Mouse (Mus musculus) gonadal fat pad, adult 2 months (tissue): Measurements from ENCODE around the gene Cryba4. TPM values are rescaled to one million over a fixed set of nuclear protein-coding genes. Genes with fewer than 3 reads are reported as not detected.

Source experiments
- DNase-seq: peaks from one replicate; pipeline ENCODE4 v3.0.0-alpha.2; 2012; ENCODE audit warnings: low read depth
- polyA plus RNA-seq: library from polyadenylated mRNA; depleted of rRNA; stranded (reverse); fragments of >200 nt; gene quantifications from 2 replicates; pipeline ENCODE4 v1.2.3, GENCODE M21; 2012

The Cryba4 gene
- polyA plus RNA-seq, 1 experiment = 372 TPM

GRCm38 (mm10) chr5:112286608-112286983 is 34.3 kb upstream of the Cryba4 start:
- no peak for DNase-seq

DNA sequence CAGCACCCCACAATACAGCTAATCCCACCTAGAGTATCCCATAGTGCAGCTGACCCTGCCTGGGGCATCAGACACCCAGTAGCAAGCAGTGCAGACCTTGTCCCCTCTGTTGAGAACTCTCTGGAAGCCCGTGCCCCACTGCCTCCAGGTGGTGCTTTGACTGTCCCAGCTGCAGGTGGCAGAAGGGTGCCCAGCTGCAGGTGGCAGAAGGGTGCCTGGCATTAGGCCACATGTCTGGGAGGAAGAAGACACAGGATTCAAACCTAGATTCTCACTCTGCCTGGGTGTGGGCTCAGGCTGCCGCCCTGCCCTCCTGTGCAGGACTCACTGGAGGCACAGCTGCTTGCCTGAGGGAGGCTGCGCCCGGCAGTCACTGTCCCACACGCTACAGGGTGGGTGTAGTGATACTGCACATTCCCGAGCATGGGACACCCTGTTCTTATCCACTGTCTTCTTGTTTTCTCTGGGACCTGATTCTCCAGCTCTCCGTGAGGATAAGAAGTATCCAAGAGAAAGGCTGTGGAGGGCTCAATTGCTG is 33.3 kb upstream of the Cryba4 start:
- no peak for DNase-seq

- no peak for DNase-seq
These were observed 31.9 kb upstream of the Cryba4 start for GRCm38 (mm10) chr5:112284203-112284582.

DNA sequence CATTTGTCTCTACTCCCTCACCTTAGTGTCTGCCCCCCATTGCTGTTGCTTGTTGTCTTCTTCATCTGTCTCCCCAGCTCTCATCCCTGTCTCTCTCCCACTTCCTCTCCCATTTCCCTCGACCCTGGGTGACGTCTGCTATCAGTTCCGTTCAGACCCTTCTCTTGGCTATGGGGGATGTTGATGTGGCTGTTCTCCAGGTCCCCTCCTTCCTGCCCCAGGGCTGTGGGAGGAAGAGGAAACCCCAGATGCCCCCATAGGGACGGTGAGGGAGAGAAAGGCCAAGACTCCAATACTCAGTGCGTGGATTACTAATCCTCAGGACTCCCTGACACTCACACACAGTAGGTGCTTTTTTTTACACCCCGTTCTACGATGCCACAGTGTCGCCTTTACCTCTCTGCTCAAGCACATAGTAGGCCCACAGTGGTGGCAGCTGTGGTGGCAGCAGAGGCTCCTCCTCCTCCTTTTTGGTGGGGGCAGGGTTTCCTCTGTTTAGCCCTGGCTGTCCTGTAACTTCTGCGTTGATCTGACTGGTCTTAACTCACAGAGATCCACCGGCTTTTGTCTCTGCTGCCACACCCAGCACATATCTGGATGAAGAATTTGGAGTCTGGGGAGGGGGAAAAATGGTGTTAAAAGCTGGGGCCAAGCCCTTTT is 31.4 kb upstream of the Cryba4 start:
- DNase-seq = no peak

DNA sequence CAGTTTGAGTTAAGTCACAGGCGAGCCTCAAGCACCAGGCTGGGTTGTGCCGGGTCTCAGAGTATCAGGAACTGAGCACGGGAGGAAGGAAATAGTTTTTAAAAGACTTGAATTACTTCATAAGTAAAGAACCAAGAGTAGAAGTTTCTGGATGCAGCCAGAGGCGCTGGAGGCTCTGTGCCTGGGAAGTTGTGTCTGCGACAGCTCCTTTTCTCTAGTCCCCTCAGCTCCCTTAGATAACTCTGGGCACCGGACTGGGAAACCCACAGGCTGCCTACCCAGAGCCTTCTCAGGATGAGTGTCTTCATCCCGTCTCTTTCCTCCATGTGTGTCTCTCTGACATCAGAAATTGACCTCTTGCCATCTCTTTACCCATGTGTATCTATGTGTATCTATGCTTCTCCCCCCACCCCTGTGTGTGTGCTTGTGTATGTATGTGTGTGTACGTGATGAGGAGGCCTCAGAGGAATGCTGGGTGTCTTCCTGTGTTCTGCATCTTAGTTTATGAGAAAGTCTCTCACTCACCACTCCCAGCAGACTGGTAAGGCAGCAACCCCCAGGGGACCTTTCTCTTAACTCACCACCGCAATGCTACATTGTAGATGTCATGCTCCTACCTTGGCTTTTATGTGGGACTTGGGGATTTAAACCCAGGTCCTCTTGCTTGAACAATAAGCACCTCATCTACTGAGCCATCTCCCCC is 30.6 kb upstream of the Cryba4 start:
- no peak for DNase-seq

GRCm38 (mm10) chr5:112282123-112282779 is 29.9 kb upstream of the Cryba4 start:
- DNase-seq = no peak

DNA sequence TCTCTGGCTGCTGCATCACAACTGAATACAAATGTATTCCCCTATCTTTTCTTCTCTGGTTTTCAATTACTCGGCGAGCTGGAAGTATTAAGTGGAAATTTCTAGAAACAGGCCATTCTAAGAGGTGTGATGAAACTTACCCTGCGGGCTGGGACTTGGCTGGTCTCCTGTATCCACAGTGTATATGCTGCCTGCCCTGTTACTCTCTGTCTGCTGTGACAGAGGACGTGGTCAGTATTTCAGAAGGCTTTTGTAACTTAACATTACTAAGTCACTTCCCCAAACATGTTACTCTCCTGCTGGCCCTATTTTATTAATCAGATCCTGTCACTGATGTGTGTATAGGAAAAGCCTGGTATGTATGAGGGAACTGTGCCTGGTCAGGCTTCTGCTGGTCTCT is 29.4 kb upstream of the Cryba4 start:
- no peak for DNase-seq

DNA sequence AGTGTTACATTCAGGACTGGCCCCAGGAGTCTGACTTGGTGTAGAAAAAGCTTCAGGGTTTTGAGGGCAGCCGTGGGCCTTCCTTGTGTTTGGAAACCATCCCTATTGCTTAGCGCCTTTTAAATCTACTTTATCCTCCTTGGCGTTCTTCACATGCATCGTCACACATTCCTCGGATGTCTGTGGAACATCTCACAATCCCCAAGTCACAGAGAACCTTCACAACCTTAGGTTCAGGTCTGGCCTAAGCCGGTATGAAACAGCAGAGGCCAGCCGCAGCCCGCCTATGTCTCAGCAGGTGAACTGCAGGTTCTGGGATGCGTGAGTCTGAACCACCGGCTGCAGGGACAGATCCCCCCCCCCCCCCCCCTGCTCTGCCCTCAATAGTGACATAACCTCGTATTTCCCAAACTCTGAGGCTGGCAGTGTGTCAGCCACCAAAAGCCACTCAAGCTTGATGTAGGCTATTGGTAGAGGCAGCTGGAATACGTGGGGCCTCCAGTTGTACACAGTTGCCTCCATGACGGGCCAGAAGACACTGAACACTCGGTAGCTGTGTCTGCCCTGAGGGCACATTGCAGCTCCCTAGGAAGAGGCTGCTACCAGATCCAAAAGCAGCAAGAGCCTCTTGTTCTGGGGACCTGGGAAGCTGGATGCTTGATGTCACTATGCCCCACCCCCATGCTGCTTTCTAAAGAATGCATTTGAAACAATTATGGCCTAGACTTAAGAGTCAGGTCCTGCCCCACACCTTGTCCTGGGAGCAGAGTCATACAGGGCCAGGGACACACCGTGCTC is 28.7 kb upstream of the Cryba4 start:
- no peak for DNase-seq

- no peak for DNase-seq
These were observed 27.8 kb upstream of the Cryba4 start for GRCm38 (mm10) chr5:112280151-112280550.

DNA sequence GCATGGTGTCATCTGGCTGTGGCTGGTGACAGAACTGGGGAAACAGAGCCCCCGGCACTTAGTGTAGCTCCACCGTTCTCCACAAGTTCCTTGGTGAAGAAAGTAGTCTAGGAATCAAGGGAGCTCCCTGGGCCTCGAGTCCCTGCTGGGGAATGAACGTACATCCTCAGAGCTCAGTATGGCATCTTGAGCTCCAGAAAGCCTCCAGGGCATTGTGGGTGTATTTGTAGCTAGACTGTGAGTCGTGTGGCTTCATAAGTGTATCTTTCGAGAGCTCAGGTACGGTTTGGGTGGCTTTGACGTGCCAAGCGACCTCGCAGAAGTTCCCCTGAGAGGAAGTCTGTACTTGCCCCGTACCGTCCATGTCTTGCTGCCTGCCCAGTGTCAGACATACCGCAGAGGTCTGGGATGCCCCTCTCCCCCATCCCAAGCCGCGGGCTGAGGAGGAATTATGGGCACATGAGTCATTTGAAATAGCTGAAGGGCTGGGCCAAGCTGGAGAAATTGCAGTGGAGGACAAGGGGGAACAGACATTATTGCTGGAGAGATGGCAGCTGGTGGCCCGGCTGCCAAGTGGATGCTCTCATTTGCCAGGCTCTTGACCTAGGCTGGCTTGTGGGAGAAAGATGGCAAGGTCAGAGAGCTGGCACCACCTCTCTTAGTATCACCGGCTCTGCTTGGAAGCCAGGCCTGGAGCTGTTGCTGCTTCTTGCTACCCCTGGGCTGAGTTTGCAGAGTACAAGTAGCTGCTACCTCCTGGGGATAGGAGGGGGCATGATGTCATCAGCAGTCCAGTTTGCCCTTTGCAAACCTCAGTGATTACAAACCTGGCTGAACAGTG is 27.1 kb upstream of the Cryba4 start:
- no peak for DNase-seq

- DNase-seq = no peak
These were observed 25.7 kb upstream of the Cryba4 start for GRCm38 (mm10) chr5:112277906-112278470.

DNA sequence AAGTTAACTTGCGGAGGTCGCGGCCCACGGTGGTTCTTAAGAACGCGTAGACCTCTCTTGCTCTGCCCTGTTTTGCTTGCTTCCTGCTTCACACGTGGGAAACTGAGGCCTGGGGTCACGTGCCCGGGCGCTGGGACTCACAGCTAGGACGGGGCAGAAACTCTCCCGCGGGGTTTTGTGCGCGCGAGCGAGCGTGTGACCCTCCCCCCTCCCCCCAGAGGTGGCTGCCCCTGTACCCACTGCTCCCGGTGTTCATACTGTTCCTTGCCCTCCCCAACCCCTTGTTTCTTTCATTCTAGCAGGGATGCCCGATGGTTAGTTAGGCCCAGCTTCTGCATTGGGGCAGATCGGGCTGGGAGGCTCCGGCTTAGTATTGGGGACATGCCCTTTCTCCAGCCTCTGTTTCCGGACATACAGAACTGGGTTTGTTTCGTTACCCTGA is 24.6 kb upstream of the Cryba4 start:
- DNase-seq = no peak

DNA sequence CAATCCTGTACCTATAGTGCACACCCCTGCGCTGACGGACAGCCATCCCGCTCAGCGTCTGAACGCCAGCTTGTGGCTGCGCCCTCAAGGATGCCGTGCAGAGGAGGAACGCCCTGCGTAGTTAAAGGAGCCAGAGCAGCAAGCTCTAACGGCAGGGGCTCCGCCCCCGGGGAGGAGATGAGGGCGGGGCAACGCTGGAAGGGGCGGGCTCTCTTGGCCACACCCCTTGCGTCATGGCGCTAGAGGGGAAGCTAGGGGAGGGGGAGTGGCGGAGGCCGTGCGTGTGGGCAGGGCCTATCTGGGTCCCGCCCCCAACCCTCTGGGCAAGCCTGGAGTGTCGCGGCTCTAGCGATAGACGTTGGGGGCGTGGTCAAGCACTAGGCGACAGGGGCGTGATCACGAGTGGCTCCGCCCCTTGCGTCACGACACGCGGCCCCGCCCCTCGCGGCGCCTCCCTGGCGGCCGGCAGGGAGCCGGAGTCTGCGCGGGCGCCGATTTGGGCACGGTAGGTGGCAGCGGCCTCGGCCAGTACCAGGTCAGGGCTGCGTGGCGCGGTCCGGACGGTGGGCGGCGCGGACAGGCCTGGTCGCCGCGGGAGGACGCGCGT is 24.1 kb upstream of the Cryba4 start, which contains the start of gene Tpst2:
Gene Tpst2, plus strand, starts transcription at position 425 of the 607 bp plus-strand sequence.
- peak; percentile 55 for DNase-seq

- no peak for DNase-seq
These were observed 22.9 kb upstream of the Cryba4 start for GRCm38 (mm10) chr5:112275021-112275804.

DNA sequence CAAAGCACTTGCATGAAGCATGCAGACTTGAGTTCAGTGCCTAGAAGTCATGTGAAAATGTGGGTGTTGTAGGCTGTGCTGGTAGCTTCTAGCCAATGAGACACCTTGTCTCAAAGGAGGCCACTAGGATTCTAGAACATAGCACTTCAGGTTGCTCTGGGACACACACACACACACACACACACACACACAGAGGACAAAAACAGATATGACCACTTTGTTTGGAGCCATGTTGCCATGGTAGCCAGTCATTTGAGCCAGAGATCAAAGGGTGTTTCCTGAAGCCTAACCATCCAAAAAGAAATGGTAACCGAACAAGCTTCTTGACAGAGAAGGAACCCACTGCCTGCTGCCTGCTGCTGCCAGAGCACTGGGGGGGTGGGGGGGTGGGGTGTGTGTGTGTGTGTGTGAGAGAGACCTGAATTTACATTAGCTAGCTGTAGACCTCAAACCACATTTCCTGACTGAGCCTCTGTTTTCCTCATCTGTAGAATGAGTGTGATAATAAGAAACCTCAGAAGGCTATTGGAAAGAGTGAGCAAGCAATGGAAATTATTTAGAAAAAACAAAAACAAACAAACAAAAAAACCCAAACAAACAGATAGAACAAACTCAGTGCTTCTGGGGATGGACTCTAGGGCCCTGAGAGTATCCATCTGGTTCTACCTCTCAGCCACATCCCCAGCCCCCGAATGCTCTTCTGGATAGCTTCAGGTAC is 21.6 kb upstream of the Cryba4 start:
- no peak for DNase-seq

DNA sequence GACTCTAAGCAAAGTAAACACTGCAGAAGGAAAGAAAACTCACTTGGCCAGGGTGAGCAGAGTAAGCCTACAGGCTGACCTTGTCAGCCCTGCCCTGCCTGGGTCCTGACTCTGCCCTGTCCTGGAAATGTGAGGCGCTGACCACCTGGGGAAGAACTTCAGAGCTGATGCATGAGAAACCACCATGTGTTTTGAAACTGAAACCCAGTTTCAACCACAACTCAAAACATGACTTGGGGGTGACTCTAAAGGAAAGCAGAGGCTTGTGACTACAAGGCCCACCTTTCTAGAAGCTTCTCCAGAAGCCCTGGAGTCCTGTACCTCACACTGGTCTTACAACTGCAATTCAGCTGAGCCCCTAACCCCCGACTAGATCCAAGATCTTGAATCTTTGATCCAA is 20.6 kb upstream of the Cryba4 start:
- DNase-seq = no peak

GRCm38 (mm10) chr5:112270764-112271541 is 18.6 kb upstream of the Cryba4 start:
- DNase-seq = no peak
